Mouse (Mus musculus) stomach, embryonic 15.5 days (tissue): Measurements from ENCODE around the gene Tra2b. TPM values are rescaled to one million over a fixed set of nuclear protein-coding genes. Genes with fewer than 3 reads are reported as not detected.
"Not testable (repeated sequence)": the region's sequence is repeated elsewhere in the genome, so short reads cannot be mapped to it uniquely, and the experiment has no call there.

Source experiments
- ATAC-seq: fragments of 200-750 bp; cut with Nextera tagmentation; 2 replicates; pipeline ENCODE4 v1.8.0; 2017; ENCODE audit warnings: low read depth, moderate number of reproducible peaks, moderate TSS enrichment; ENCODE audit not compliant: insufficient read depth, low FRiP score
- H3K27ac ChIP-seq: fragments of 300-500 bp; sonication (generic); 2 replicates; pipeline ENCODE4 v1.5.1; 2015; ENCODE audit warnings: mild to moderate bottlenecking, inconsistent platforms
- H3K27me3 ChIP-seq: fragments of 300-500 bp; sonication (generic); replicated peaks from 2 replicates; pipeline ENCODE4 v1.6.1; 2015; ENCODE audit warnings: inconsistent platforms
- H3K36me3 ChIP-seq: fragments of 300-500 bp; sonication (generic); 2 replicates; pipeline ENCODE4 v1.6.1; 2015; ENCODE audit warnings: inconsistent platforms
- H3K4me1 ChIP-seq: fragments of 300-500 bp; sonication (generic); 2 replicates; pipeline ENCODE4 v1.6.1; 2015; ENCODE audit warnings: inconsistent platforms
- H3K4me2 ChIP-seq: fragments of 300-500 bp; sonication (generic); 2 replicates; pipeline ENCODE4 v1.6.1; 2015; ENCODE audit warnings: mild to moderate bottlenecking, inconsistent platforms
- H3K4me3 ChIP-seq: fragments of 300-500 bp; sonication (generic); replicated peaks from 2 replicates; pipeline ENCODE4 v1.5.1; 2015; ENCODE audit warnings: inconsistent platforms
- H3K9ac ChIP-seq: fragments of 300-500 bp; sonication (generic); 2 replicates; pipeline ENCODE4 v1.6.1; 2015; ENCODE audit warnings: inconsistent platforms
- H3K9me3 ChIP-seq: fragments of 300-500 bp; sonication (generic); 2 replicates; pipeline ENCODE4 v1.6.1; 2016; ENCODE audit warnings: inconsistent platforms
- WGBS: fragments of 180-500 bp; shearing (Covaris S2); methylation state at CpG from one replicate; pipeline ENCODE4 v1.1.7; 2015; 5-methylcytosine and 5-hydroxymethylcytosine counted together
- polyA plus RNA-seq: library from polyadenylated mRNA; unstranded; fragments of >200 nt; fragmentation: Nextera tagmentation; extraction: Ambion mirVana; gene quantifications from 2 replicates; pipeline ENCODE4 v1.2.1, GENCODE M21; 2015

The Tra2b gene
- polyA plus RNA-seq, 1 experiment from 2014 or later = 320 TPM

- Histone ChIP-seq H3K27ac (peak overlapping the region; percentile 87), H3K4me2 (peak overlapping the region; percentile 60), H3K36me3 (no peaks in the 10 kb centered on the region), H3K9ac (peak overlapping the region; percentile 48; the same call in 1 of the 2 replicates), H3K27me3 (no peaks in the 10 kb centered on the region), H3K4me3 (peak overlapping the region; percentile 71), H3K9me3 (no peaks in the 10 kb centered on the region), H3K4me1 (0 out of 2 replicates have a peak, but pooled peaks cover 6% of the 10 kb centered on the region)
- 28% methylated on average over 8 of the region's 8 CpGs for WGBS
- no peak for ATAC-seq
Measured at GRCm38 (mm10) chr16:22266384-22266783, 579 bp upstream of the Tra2b start.

- peak; percentile 66 for ATAC-seq
- peak overlapping the region; percentile 97 for H3K9ac ChIP-seq
- no peaks in the 10 kb centered on the region for H3K27me3 ChIP-seq
- peaks cover 13% of the 10 kb centered on the region; the same call in 1 of the 2 replicates for H3K4me1 ChIP-seq
- no peaks in the 10 kb centered on the region for H3K9me3 ChIP-seq
- H3K27ac ChIP-seq = peak overlapping the region; percentile 98
- H3K4me3 ChIP-seq = peak overlapping the region; percentile 71
- under 1% methylated on average over 74 of the region's 81 CpGs for WGBS
- no peaks in the 10 kb centered on the region for H3K36me3 ChIP-seq
- peak overlapping the region; percentile 59 for H3K4me2 ChIP-seq
Measured at GRCm38 (mm10) chr16:22264962-22265848, 600 bp downstream of the Tra2b start.

DNA sequence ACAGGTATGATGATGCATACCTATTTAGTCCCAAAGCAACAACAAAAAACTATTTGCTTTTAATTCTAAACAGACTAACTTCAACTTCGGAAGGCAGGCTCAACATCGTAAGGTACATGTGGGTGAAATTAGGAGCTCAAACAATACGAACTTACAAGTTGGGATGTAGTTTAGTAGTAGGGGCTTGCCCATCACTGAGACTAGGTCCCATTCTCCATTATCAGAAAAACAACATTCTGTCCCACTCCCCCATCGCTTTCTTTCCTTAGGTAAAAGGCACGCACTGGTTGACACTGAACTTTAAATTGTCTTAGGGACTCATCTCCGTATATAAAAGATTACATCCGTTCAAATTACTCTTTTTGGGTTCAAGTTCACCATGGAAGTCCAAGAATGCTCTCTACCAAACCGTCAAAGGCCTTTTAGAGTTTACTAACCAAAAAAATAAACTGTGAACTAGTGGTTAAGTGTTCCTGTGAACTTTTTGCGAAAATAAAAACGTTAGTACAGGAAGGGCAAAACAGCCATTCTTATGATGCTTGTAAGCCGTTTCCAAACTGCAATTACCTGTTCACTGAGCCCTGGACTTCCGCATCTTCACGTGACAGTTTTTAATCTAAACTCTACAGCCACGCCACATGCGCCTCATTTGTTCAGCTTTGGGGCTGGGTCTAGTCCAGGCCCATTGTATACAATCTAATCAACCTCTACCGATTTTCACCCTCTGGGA is 1.4 kb downstream of the Tra2b start:
- no peak for ATAC-seq
- Histone ChIP-seq H3K9me3 (no peaks in the 10 kb centered on the region), H3K4me2 (peak overlapping the region; percentile 59), H3K36me3 (no peaks in the 10 kb centered on the region), H3K9ac (peak overlapping the region; percentile 97), H3K4me3 (peak overlapping the region; percentile 71), H3K27me3 (no peaks in the 10 kb centered on the region), H3K4me1 (peaks cover 13% of the 10 kb centered on the region; the same call in 1 of the 2 replicates), H3K27ac (peak overlapping the region; percentile 98)
- WGBS = under 1% methylated on average over 16 of the region's 16 CpGs

- Histone ChIP-seq H3K36me3 (no peaks in the 10 kb centered on the region), H3K9ac (no peak overlapping the region), H3K27me3 (no peaks in the 10 kb centered on the region), H3K9me3 (no peaks in the 10 kb centered on the region), H3K4me1 (peaks cover 13% of the 10 kb centered on the region; the same call in 1 of the 2 replicates), H3K4me3 (peak overlapping the region; percentile 71), H3K27ac (no peak overlapping the region), H3K4me2 (peak overlapping the region; percentile 59)
- ATAC-seq = no peak
Measured at GRCm38 (mm10) chr16:22263124-22263523, 2.7 kb downstream of the Tra2b start.

DNA sequence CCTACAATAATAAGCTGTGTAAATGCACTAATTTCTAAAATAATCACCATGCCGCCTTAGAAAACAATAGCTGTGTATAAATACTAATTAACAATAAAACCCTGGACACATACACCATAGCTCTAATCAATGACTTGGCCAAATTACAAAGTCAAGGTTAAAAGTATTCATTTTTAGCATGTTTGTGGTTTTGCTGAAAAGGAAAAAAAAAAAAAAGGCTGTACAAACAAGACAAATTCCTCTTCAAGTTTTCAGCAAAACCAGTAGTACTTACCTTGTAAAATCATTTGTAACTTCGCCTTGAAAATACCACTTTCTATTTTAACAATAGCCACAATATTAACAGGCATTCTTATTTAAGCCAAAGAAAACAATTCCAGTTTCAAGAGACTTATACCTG is 4.2 kb downstream of the Tra2b start:
- Histone ChIP-seq H3K9ac (no peak overlapping the region), H3K4me2 (no peak overlapping the region), H3K9me3 (no peaks in the 10 kb centered on the region), H3K27me3 (no peaks in the 10 kb centered on the region), H3K4me3 (no peak overlapping the region), H3K36me3 (no peaks in the 10 kb centered on the region), H3K4me1 (peaks cover 13% of the 10 kb centered on the region; the same call in 1 of the 2 replicates), H3K27ac (no peak overlapping the region)
- 72% methylated on average over 2 of the region's 2 CpGs for WGBS
- no peak for ATAC-seq

DNA sequence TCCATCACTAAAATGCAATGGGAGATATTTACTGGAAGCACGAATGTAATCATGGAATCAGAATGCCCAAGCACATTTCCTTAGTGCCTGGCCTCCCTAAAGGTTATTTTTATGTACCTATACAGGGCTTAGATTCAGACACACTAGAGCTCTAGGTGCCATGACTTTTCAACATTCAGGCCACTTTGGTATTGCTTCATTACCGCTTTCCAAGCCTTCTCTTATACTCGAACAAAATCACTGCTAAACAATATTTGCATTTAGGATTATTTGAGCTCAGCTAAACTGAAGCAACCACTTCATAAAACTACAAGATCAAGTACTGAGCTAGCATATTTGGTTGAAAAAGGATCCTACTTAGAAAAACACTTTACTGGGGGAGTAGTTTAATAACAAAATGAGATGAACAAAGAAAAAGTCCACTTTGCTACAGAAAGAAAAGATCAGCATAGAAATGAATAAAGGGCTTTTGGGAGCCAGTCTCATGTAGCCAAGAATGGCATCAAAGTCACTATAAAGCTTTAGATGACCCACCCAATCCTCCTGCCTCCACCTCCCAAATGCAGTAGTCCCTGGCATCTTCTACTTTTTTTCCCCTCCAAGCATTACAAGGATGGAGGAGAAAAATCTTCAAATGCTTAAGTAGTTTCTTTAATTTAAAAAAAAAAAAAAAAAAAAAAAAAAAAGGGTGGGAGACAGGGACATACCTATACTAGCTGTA is 5.2 kb downstream of the Tra2b start:
- WGBS = 44% methylated on average over 3 of the region's 3 CpGs
- Histone ChIP-seq H3K27ac (no peak overlapping the region), H3K4me1 (peaks cover 13% of the 10 kb centered on the region; the same call in 1 of the 2 replicates), H3K27me3 (no peaks in the 10 kb centered on the region), H3K4me3 (no peak overlapping the region), H3K9me3 (no peaks in the 10 kb centered on the region), H3K4me2 (peak overlapping the region; percentile 19; the same call in 1 of the 2 replicates), H3K36me3 (no peaks in the 10 kb centered on the region), H3K9ac (no peak overlapping the region)
- ATAC-seq = no peak

DNA sequence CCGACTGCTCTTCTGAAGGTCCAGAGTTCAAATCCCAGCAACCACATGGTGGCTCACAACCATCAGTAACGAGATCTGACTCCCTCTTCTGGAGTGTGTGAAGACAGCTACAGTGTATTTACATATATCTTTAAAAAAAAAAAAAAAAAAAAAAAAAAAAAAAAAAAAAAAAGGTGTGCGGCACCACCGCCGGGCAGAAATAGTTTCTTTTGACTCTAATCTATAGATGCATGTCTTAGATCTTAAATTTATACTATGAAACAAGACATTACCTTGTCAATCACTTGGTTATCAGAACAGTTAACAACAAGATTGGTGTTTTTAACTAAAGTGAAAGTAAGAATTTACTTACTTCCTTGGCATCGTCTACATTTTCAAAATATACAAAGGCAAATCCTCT is 13.6 kb downstream of the Tra2b start:
- not testable (repeated sequence) for ATAC-seq, H3K4me3 ChIP-seq, H3K9ac ChIP-seq, H3K4me2 ChIP-seq, H3K27ac ChIP-seq, H3K27me3 ChIP-seq, H3K9me3 ChIP-seq, H3K4me1 ChIP-seq
- 88% methylated on average over 6 of the region's 6 CpGs for WGBS
- peaks cover 30% of the 10 kb centered on the region for H3K36me3 ChIP-seq

- H3K4me2 ChIP-seq = no peak overlapping the region
- no peak overlapping the region for H3K4me3 ChIP-seq
- WGBS = 93% methylated on average over 5 of the region's 5 CpGs
- H3K27ac ChIP-seq = no peak overlapping the region
- no peaks in the 10 kb centered on the region for H3K27me3 ChIP-seq
- H3K4me1 ChIP-seq = no peaks in the 10 kb centered on the region
- no peak for ATAC-seq
- no peaks in the 10 kb centered on the region for H3K9me3 ChIP-seq
- peaks cover 30% of the 10 kb centered on the region for H3K36me3 ChIP-seq
- no peak overlapping the region for H3K9ac ChIP-seq
Measured at GRCm38 (mm10) chr16:22250307-22250706, 15.5 kb downstream of the Tra2b start.

DNA sequence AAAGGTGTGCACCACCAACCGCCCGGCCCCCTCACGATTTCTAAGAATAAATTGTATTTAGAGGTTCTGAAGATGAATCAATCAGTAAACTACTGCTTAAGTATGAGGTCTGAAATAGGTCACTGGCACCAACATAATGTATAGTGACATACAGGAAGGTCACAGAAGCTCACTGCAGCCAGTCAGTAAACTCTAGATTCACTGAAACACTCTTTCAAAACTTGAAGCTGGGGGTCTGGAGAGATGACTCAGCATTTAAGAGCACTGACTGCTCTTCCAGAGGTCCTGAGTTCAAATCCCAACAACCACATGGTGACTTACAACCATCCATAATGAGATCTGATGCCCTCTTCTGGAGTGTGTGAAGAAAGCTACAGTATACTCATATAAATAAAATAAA is 16.1 kb downstream of the Tra2b start:
- H3K9ac ChIP-seq = no peak overlapping the region
- H3K36me3 ChIP-seq = peaks cover 36% of the 10 kb centered on the region
- H3K27ac ChIP-seq = no peak overlapping the region
- no peaks in the 10 kb centered on the region for H3K9me3 ChIP-seq
- no peaks in the 10 kb centered on the region for H3K27me3 ChIP-seq
- no peak for ATAC-seq
- 95% methylated on average over 3 of the region's 3 CpGs for WGBS
- no peaks in the 10 kb centered on the region for H3K4me1 ChIP-seq
- H3K4me3 ChIP-seq = no peak overlapping the region
- H3K4me2 ChIP-seq = no peak overlapping the region

DNA sequence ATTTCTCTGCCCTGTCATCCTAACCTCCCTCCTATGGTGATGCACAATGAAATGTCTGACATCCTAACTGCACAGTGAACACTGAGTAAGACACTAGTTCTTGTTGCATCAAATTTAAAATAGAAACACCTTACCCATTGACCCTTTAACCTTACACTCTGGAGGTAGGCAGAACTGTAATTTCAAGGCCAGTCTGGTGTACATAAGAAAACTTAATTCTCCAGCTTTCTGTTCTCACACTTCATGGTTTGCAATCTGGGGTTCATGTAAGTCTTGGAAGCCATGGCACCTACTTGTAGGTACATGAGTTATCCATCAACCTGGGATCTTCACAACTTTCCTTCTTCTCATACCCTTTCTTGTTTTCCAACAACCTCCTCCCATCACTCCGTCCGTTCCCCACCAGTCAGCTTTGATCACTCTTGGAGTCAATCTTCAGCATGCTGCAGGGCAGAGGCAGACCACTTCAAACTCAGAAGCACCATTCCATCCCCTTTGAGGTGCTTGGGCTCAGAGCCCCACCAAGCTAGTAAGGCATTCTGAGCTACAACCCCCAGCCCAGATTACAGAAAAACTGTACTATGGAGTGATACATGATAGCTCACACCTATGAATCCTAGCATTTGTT is 23.5 kb downstream of the Tra2b start:
- Histone ChIP-seq H3K4me2 (no peak overlapping the region), H3K4me3 (no peak overlapping the region), H3K36me3 (peaks cover 45% of the 10 kb centered on the region), H3K9me3 (no peaks in the 10 kb centered on the region), H3K4me1 (no peaks in the 10 kb centered on the region), H3K9ac (no peak overlapping the region), H3K27ac (no peak overlapping the region), H3K27me3 (no peaks in the 10 kb centered on the region)
- no peak for ATAC-seq
- 97% methylated on average over 2 of the region's 2 CpGs for WGBS
